Mouse (Mus musculus) embryonic facial prominence, embryonic 15.5 days (tissue): ENCODE results near the gene Siae. TPM values are rescaled to one million over a fixed set of nuclear protein-coding genes. Genes with fewer than 3 reads are reported as not detected.

Experiments used
- ATAC-seq: fragments of 200-750 bp; cut with Nextera tagmentation; 2 replicates; pipeline ENCODE4 v1.8.0; 2017; ENCODE audit warnings: low read depth, moderate TSS enrichment; ENCODE audit not compliant: insufficient number of reproducible peaks, low FRiP score, low TSS enrichment
- H3K27ac ChIP-seq: fragments of 300-500 bp; sonication (generic); replicated peaks from 2 replicates; pipeline ENCODE4 v1.5.1; 2015; ENCODE audit warnings: mild to moderate bottlenecking, inconsistent platforms
- H3K27me3 ChIP-seq: fragments of 300-500 bp; sonication (generic); 2 replicates; pipeline ENCODE4 v1.6.1; 2015; ENCODE audit warnings: inconsistent platforms
- H3K36me3 ChIP-seq: fragments of 300-500 bp; sonication (generic); 2 replicates; pipeline ENCODE4 v1.6.1; 2015; ENCODE audit warnings: mild to moderate bottlenecking, inconsistent platforms
- H3K4me1 ChIP-seq: fragments of 300-500 bp; sonication (generic); 2 replicates; pipeline ENCODE4 v1.6.1; 2015; ENCODE audit warnings: inconsistent platforms
- H3K4me2 ChIP-seq: fragments of 300-500 bp; sonication (generic); replicated peaks from 2 replicates; pipeline ENCODE4 v1.6.1; 2015; ENCODE audit warnings: mild to moderate bottlenecking, inconsistent platforms
- H3K4me3 ChIP-seq: fragments of 300-500 bp; sonication (generic); replicated peaks from 2 replicates; pipeline ENCODE4 v1.5.1; 2015; ENCODE audit warnings: mild to moderate bottlenecking, inconsistent platforms
- H3K9ac ChIP-seq: fragments of 300-500 bp; sonication (generic); 2 replicates; pipeline ENCODE4 v1.6.1; 2015; ENCODE audit warnings: inconsistent platforms
- H3K9me3 ChIP-seq: fragments of 300-500 bp; sonication (generic); replicated peaks from 2 replicates; pipeline ENCODE4 v1.6.1; 2016; ENCODE audit warnings: inconsistent platforms
- WGBS: fragments of 180-500 bp; shearing (Covaris S2); methylation state at CpG from one replicate; pipeline ENCODE4 v1.1.7; 2015; 5-methylcytosine and 5-hydroxymethylcytosine counted together
- polyA plus RNA-seq: library from polyadenylated mRNA; unstranded; fragments of >200 nt; fragmentation: Nextera tagmentation; extraction: Ambion mirVana; gene quantifications from 2 replicates; pipeline ENCODE4 v1.2.1, GENCODE M21; 2015

The Siae gene
- polyA plus RNA-seq, 1 experiment from 2014 or later, result 10.9 TPM

DNA sequence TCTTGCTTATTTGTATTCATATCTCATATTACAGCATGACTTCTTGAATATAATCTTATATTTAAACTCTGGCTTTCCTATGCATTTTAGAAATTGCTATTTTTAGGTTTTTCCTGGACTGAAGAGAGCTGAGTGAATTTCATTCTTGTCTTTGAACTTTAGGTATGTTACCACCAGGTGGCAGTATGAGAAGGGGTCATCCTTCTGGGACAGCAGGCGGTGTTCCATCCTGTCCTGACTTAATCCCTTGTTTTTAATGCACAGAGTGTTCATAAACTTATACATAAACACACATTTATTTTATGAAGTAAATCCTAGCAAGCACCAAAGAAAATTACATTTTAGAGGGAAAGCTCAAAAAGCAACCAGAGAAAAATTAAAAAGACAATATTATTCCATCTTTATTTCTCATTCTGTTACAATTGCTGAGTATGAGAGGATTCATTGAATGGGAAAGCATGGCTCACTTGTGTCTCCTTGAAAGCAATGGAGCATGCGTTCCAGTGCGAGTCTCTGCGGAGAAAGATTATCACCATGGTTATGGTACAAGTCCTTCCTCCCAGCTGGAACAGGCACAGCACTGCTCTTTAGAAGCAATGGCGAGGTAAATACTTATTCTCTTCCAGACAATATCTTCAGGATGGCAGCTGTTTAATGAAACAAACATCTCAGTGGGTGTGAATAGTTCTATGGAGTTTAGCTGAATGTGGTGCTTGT is 134.6 kb downstream of the Siae start:
- Histone ChIP-seq H3K9me3 (no peaks in the 10 kb centered on the region), H3K27ac (no peak overlapping the region), H3K4me3 (no peak overlapping the region), H3K4me1 (no peaks in the 10 kb centered on the region), H3K36me3 (no peaks in the 10 kb centered on the region), H3K27me3 (no peaks in the 10 kb centered on the region), H3K4me2 (no peak overlapping the region), H3K9ac (no peak overlapping the region)
- no peak for ATAC-seq
- WGBS, result 52% methylated on average over 5 of the region's 5 CpGs

Other genes with a start within 250 kb of the Siae start
- 7.2 and 8.7 TPM in 2 replicates for gene Ccdc15, start 207.3 kb upstream of the Siae start, polyA plus RNA-seq
- gene Hepacam, start 188.3 kb upstream of the Siae start, polyA plus RNA-seq, result 0.17 and 0.64 TPM in 2 replicates
- 10.6 and 11.9 TPM in 2 replicates for gene Robo4, start 153.8 kb upstream of the Siae start, polyA plus RNA-seq
- 0.09 and 0.19 TPM in 2 replicates for gene Robo3, start 122.5 kb upstream of the Siae start, polyA plus RNA-seq
- gene Msantd2, start 66.4 kb upstream of the Siae start, polyA plus RNA-seq, result 20.0 and 24.8 TPM in 2 replicates
- 52.1 and 56.3 TPM in 2 replicates for gene Esam, start 27.6 kb upstream of the Siae start, polyA plus RNA-seq
- gene Vsig2, start 16.4 kb upstream of the Siae start, polyA plus RNA-seq, result 1.6 and 2.0 TPM in 2 replicates
- gene Nrgn, start 2.8 kb upstream of the Siae start, polyA plus RNA-seq, result 7.9 and 10.9 TPM in 2 replicates
- gene Spa17, start 58.0 kb downstream of the Siae start, polyA plus RNA-seq, result 11.6 and 18.1 TPM in 2 replicates
- gene Tbrg1, start 101.6 kb downstream of the Siae start, polyA plus RNA-seq, result 179 and 192 TPM in 2 replicates
- 38.1 TPM in 2 replicates for gene Panx3, start 113.5 kb downstream of the Siae start, polyA plus RNA-seq
- gene Olfr160, start 160.6 kb downstream of the Siae start, polyA plus RNA-seq, result 0.09 and 0.16 TPM in 2 replicates
- 0.48 TPM in 1 of 2 replicates, not detected in the other for gene Olfr874, start 189.4 kb downstream of the Siae start, polyA plus RNA-seq
- 0.79 TPM in 1 of 2 replicates, not detected in the other for gene Olfr875, start 216.2 kb downstream of the Siae start, polyA plus RNA-seq
- gene Olfr876, start 247.3 kb downstream of the Siae start, polyA plus RNA-seq, result 0.04 and 0.05 TPM in 2 replicates